Mouse (Mus musculus) heart, postnatal 0 days (tissue): ENCODE measurements around the gene Cyp2w1. TPM values are rescaled to one million over a fixed set of nuclear protein-coding genes. Genes with fewer than 3 reads are reported as not detected.

Experiments
- ATAC-seq: fragments of 200-750 bp; cut with Nextera tagmentation; 2 replicates; pipeline ENCODE4 v1.8.0; 2017; ENCODE audit warnings: low read depth, moderate number of reproducible peaks, moderate library complexity; ENCODE audit not compliant: insufficient read depth
- DNase-seq: peaks from one replicate; pipeline ENCODE4 v3.0.0-alpha.2; 2016; ENCODE audit warnings: low spot score
- H3K27ac ChIP-seq: fragments of 300-500 bp; sonication (generic); 2 replicates; pipeline ENCODE4 v1.5.1; 2014; ENCODE audit warnings: low read depth, mild to moderate bottlenecking
- H3K27me3 ChIP-seq: fragments of 300-500 bp; sonication (generic); 2 replicates; pipeline ENCODE4 v1.6.1; 2014; ENCODE audit warnings: low read length, mixed read lengths; ENCODE audit not compliant: control insufficient read depth, insufficient read depth
- H3K36me3 ChIP-seq: fragments of 300-500 bp; sonication (generic); replicated peaks from 2 replicates; pipeline ENCODE4 v1.6.1; 2014; ENCODE audit warnings: low read length, mixed read lengths; ENCODE audit not compliant: control insufficient read depth, insufficient read depth
- H3K4me1 ChIP-seq: fragments of 300-500 bp; sonication (generic); 2 replicates; pipeline ENCODE4 v1.6.1; 2014; ENCODE audit warnings: antibody characterized with exemption; ENCODE audit not compliant: control insufficient read depth, insufficient read depth
- H3K4me2 ChIP-seq: fragments of 300-500 bp; sonication (generic); 2 replicates; pipeline ENCODE4 v1.6.1; 2014; ENCODE audit warnings: low read depth, mild to moderate bottlenecking, low read length, moderate library complexity
- H3K4me3 ChIP-seq: fragments of 300-500 bp; sonication (generic); 2 replicates; pipeline ENCODE4 v1.5.1; 2014; ENCODE audit warnings: low read depth, low read length
- H3K9ac ChIP-seq: fragments of 300-500 bp; sonication (generic); replicated peaks from 2 replicates; pipeline ENCODE4 v1.6.1; 2014; ENCODE audit warnings: low read depth, low read length, mixed read lengths
- H3K9me3 ChIP-seq: fragments of 300-500 bp; sonication (generic); replicated peaks from 2 replicates; pipeline ENCODE4 v1.6.1; 2016; ENCODE audit warnings: low read length; ENCODE audit not compliant: control insufficient read depth
- CTCF ChIP-seq: IDR thresholded peaks from 2 replicates; pipeline ENCODE4 v1.5.1; 2016; ENCODE audit warnings: antibody characterized with exemption, control low read depth, low read depth
- EP300 ChIP-seq: IDR thresholded peaks from 2 replicates; pipeline ENCODE4 v1.6.1; 2016; ENCODE audit warnings: antibody characterized with exemption, low read depth
- WGBS: fragments of 180-500 bp; shearing (Covaris S2); extraction: QIAGEN DNeasy Blood & Tissue Kit; methylation state at CpG from one replicate; pipeline ENCODE4 v1.1.7; 2014; 5-methylcytosine and 5-hydroxymethylcytosine counted together
- microRNA counts: library from miRNA; unstranded; fragments of <30 nt; microRNA quantifications from one replicate; lab custom pipeline; 2015
- microRNA-seq: library from miRNA; unstranded; fragments of <30 nt; microRNA quantifications from one replicate; pipeline ENCODE4, GENCODE M21; 2016
- polyA plus RNA-seq: library from polyadenylated mRNA; unstranded; fragments of >200 nt; fragmentation: Nextera tagmentation; extraction: Ambion mirVana; gene quantifications from 2 replicates; pipeline ENCODE4 v1.2.1, GENCODE M21; 2015
- total RNA-seq: library from RNA; depleted of rRNA; stranded (reverse); fragments of >200 nt; gene quantifications from 2 replicates; pipeline ENCODE4 v1.2.3, GENCODE M21; 2014; ENCODE audit warnings: low replicate concordance; rRNA removed

Cyp2w1 gene
- total and polyA plus RNA-seq, 2 experiments from 2014 or later: not detected

- WGBS: 73% methylated on average over 6 of the region's 6 CpGs
- no peaks in the 10 kb centered on the region for H3K36me3 ChIP-seq
- no peaks in the 10 kb centered on the region for H3K9me3 ChIP-seq
- TF ChIP-seq EP300: no peak
- TF ChIP-seq CTCF: no peak
- ATAC-seq: no peak
- no peak within 1 kb of the TSS for H3K9ac ChIP-seq
- no peak within 1 kb of the TSS for H3K4me2 ChIP-seq
- peak within 1 kb of the TSS; percentile 37; the same call in 1 of the 2 replicates for H3K27ac ChIP-seq
- no peak within 1 kb of the TSS for H3K4me3 ChIP-seq
- H3K27me3 ChIP-seq: no peaks in the 10 kb centered on the region
- no peak for DNase-seq
- H3K4me1 ChIP-seq: peaks cover 17% of the 10 kb centered on the region
These were observed 52.5 kb downstream of the Cyp2w1 start, which contains the start of gene C130050O18Rik for GRCm38 (mm10) chr5:139404801-139405401. TSS of gene C130050O18Rik (plus strand) at chr5:139405280.

GRCm38 (mm10) chr5:139405478-139405877, 53.1 kb downstream of the Cyp2w1 start:
- no peak overlapping the region for H3K4me2 ChIP-seq
- no peak overlapping the region for H3K9ac ChIP-seq
- H3K27me3 ChIP-seq: no peaks in the 10 kb centered on the region
- H3K9me3 ChIP-seq: no peaks in the 10 kb centered on the region
- TF ChIP-seq EP300 (no peak), CTCF (no peak)
- H3K27ac ChIP-seq: peak overlapping the region; percentile 37; the same call in 1 of the 2 replicates
- H3K4me1 ChIP-seq: peaks cover 21% of the 10 kb centered on the region
- H3K36me3 ChIP-seq: no peaks in the 10 kb centered on the region
- DNase-seq (no peak), ATAC-seq (no peak)
- no peak overlapping the region for H3K4me3 ChIP-seq
- 74% methylated on average over 7 of the region's 7 CpGs for WGBS

- ATAC-seq (no peak), DNase-seq (no peak)
- peak overlapping the region; percentile 37; the same call in 1 of the 2 replicates for H3K27ac ChIP-seq
- H3K9me3 ChIP-seq: no peaks in the 10 kb centered on the region
- no peak overlapping the region for H3K4me2 ChIP-seq
- TF ChIP-seq EP300: no peak
- no peak for TF ChIP-seq CTCF
- no peak overlapping the region for H3K4me3 ChIP-seq
- WGBS: 36% methylated on average over 3 of the region's 3 CpGs
- H3K4me1 ChIP-seq: peaks cover 21% of the 10 kb centered on the region
- no peaks in the 10 kb centered on the region for H3K27me3 ChIP-seq
- no peaks in the 10 kb centered on the region for H3K36me3 ChIP-seq
- no peak overlapping the region for H3K9ac ChIP-seq
These were observed 53.5 kb downstream of the Cyp2w1 start for GRCm38 (mm10) chr5:139405953-139406352.

MicroRNA genes within 50 kb of the gene (microRNA counts, 519-probe panel; counts per million panel counts)
- not detected for microRNA mmu-miR-339-3p (lab: Ali Mortazavi, UCI)
- not detected for microRNA mmu-miR-339-5p (lab: Ali Mortazavi, UCI)

Small RNAs within 50 kb of the gene (microRNA-seq; reads per million reads assigned to microRNA genes)
- gene Mir339: 391 reads per million, percentile 71 among the genes with 10 or more reads in this experiment

Other genes starting within 250 kb of the Cyp2w1 start
- 2.3 TPM in 2 replicates for gene Prkar1b, start 202.6 kb upstream of the Cyp2w1 start, total RNA-seq
- 3.9 and 4.4 TPM in 2 replicates for gene Prkar1b, start 202.6 kb upstream of the Cyp2w1 start, polyA plus RNA-seq
- 23.0 and 38.1 TPM in 2 replicates for gene Dnaaf5, start 202.4 kb upstream of the Cyp2w1 start, total RNA-seq
- gene Dnaaf5, start 202.4 kb upstream of the Cyp2w1 start, polyA plus RNA-seq: 2.3 and 2.8 TPM in 2 replicates
- gene Sun1, start 152.0 kb upstream of the Cyp2w1 start, total RNA-seq: 46.5 and 71.5 TPM in 2 replicates
- gene Sun1, start 152.0 kb upstream of the Cyp2w1 start, polyA plus RNA-seq: 22.4 and 22.6 TPM in 2 replicates
- 56.8 and 61.6 TPM in 2 replicates for gene Get4, start 100.3 kb upstream of the Cyp2w1 start, total RNA-seq
- 153 TPM in 2 replicates for gene Get4, start 100.3 kb upstream of the Cyp2w1 start, polyA plus RNA-seq
- gene Adap1, start 27.0 kb upstream of the Cyp2w1 start, total RNA-seq: 0.53 and 1.5 TPM in 2 replicates
- gene Adap1, start 27.0 kb upstream of the Cyp2w1 start, polyA plus RNA-seq: 0.84 and 1.00 TPM in 2 replicates
- gene Cox19, start 1.2 kb upstream of the Cyp2w1 start, total RNA-seq: 120 and 123 TPM in 2 replicates
- 88.6 and 97.6 TPM in 2 replicates for gene Cox19, start 1.2 kb upstream of the Cyp2w1 start, polyA plus RNA-seq
- gene Gpr146, start 25.1 kb downstream of the Cyp2w1 start, total RNA-seq: 38.2 and 39.1 TPM in 2 replicates
- gene Gpr146, start 25.1 kb downstream of the Cyp2w1 start, polyA plus RNA-seq: 23.0 and 23.7 TPM in 2 replicates
- 1.7 and 1.8 TPM in 2 replicates for gene C130050O18Rik, start 52.7 kb downstream of the Cyp2w1 start, total RNA-seq
- gene C130050O18Rik, start 52.7 kb downstream of the Cyp2w1 start, polyA plus RNA-seq: 0.23 and 0.31 TPM in 2 replicates
- 1.3 and 4.5 TPM in 2 replicates for gene Gper1, start 70.5 kb downstream of the Cyp2w1 start, total RNA-seq
- gene Gper1, start 70.5 kb downstream of the Cyp2w1 start, polyA plus RNA-seq: 1.0 and 2.0 TPM in 2 replicates
- 5.0 and 5.9 TPM in 2 replicates for gene 3110082I17Rik, start 107.9 kb downstream of the Cyp2w1 start, total RNA-seq
- 9.5 and 10.6 TPM in 2 replicates for gene 3110082I17Rik, start 107.9 kb downstream of the Cyp2w1 start, polyA plus RNA-seq
- 16.6 and 18.0 TPM in 2 replicates for gene Zfand2a, start 131.9 kb downstream of the Cyp2w1 start, total RNA-seq
- 5.6 and 6.3 TPM in 2 replicates for gene Zfand2a, start 131.9 kb downstream of the Cyp2w1 start, polyA plus RNA-seq
- gene Uncx, start 190.9 kb downstream of the Cyp2w1 start, total RNA-seq: not detected in 2 replicates
- not detected in 2 replicates for gene Uncx, start 190.9 kb downstream of the Cyp2w1 start, polyA plus RNA-seq